Mouse (Mus musculus): ENCODE measurements around the gene Ddx50. TPM values are rescaled to one million over a fixed set of nuclear protein-coding genes. Genes with fewer than 3 reads are reported as not detected.

The Ddx50 gene
- polyA plus RNA-seq (2014; fragmentation: Illumina TruSeq; extraction: RNeasy Lipid Tissue Mini Kit (QIAGEN cat#74804); ENCODE audit: low read depth, low replicate concordance): 81.3 TPM

GRCm38 (mm10) chr10:62650881-62651810, at the start of gene Ddx50:
TSS of gene Ddx50 (minus strand) at chr10:62651218.

DNA sequence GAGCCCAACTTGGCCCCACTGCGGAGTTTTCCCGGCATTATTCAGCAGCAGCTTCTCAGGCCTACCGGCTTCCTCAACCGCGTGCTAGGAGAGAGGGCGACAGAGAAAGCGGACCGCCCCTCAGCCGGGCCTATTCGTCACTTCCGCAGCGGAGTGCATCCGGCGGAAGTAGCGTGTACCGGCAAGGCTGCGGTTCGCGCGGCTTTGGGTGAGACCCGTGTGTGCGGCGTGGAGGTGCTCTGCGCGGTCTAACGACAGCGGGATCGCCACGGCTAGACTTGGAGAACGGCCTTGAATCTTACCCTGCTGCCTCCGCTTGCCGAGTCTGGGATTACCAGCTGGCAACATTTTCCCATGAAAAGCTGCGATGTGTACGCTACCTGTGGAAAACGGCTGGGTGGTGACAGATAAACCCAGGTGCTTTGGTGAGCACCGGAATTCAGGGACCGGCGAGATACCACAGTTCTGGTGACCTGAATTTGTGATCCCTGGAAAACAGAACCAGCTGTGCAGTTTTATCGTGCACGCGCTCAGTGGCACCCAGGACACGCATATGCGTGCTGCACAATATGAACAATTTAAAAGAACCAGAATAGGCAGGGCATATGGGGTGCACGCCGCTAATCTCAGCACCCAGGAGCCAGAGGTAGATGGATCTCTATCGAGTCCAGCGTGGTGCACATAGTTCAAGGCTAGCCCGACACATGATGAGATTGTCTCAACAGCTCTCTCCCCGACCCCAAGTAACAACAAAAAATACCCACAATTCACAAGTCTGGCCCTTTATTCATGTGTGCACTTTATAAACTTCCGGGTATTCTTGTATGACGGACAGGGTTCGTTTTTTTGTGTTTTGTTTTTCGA, 48.6 kb downstream of the Ddx50 start, which contains the start of gene Ddx21:
Gene Ddx21, minus strand, starts transcription at position 105 of the 864 bp plus-strand sequence.

DNA sequence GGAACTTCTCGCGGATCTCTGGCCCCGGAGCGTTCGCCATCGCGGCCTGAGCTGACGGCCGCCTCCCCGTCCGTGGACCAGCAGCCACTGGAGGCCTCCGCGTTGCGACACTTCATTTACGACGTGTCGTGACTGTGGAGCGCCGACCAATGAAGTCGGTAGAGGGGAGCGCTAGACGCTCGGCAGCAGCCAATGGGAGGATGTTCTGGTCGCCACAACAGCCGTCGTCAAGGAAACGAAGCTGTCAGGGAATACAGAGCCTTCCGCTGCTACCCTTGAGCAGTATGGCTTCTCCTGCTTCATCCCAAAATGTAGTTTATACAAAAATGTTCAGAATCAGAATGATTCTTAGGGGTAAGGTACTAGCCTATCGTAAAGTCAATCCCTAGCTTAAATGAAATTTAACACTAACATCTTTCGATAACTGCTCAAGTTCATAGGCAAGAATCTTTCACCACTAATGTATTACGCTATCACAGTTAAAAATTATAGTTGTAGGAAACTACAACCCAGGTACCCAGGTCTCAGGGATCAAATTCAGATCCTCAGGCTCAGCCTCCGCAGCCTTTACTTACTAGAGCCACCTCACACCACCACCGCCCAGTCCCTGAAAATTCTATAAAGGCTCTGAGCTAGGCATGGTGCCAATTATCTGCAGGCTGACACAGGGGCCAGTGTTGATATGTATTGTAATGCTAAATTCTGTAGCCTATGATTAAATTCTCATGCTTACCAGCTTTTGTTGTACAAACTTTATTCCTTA, 72.5 kb downstream of the Ddx50 start, which contains the start of gene Kif1bp:
Gene Kif1bp, minus strand, starts transcription at position 120 of the 763 bp plus-strand sequence.

Other genes starting within 250 kb of the Ddx50 start
- 0.30 TPM for gene Hkdc1, start 228.7 kb downstream of the Ddx50 start, polyA plus RNA-seq (2014; fragmentation: Illumina TruSeq; extraction: RNeasy Lipid Tissue Mini Kit (QIAGEN cat#74804); ENCODE audit: low read depth, low replicate concordance)
- gene 4930507D05Rik, start 201.7 kb downstream of the Ddx50 start, polyA plus RNA-seq (2014; fragmentation: Illumina TruSeq; extraction: RNeasy Lipid Tissue Mini Kit (QIAGEN cat#74804); ENCODE audit: low read depth, low replicate concordance): 0.16 TPM
- gene Supv3l1, start 201.5 kb downstream of the Ddx50 start, polyA plus RNA-seq (2014; fragmentation: Illumina TruSeq; extraction: RNeasy Lipid Tissue Mini Kit (QIAGEN cat#74804); ENCODE audit: low read depth, low replicate concordance): 18.3 TPM
- gene Vps26a, start 164.4 kb downstream of the Ddx50 start, polyA plus RNA-seq (2014; fragmentation: Illumina TruSeq; extraction: RNeasy Lipid Tissue Mini Kit (QIAGEN cat#74804); ENCODE audit: low read depth, low replicate concordance): 53.9 TPM
- gene Srgn, start 123.8 kb downstream of the Ddx50 start, polyA plus RNA-seq (2014; fragmentation: Illumina TruSeq; extraction: RNeasy Lipid Tissue Mini Kit (QIAGEN cat#74804); ENCODE audit: low read depth, low replicate concordance): 150 TPM
- gene Kif1bp, start 72.8 kb downstream of the Ddx50 start, polyA plus RNA-seq (2014; fragmentation: Illumina TruSeq; extraction: RNeasy Lipid Tissue Mini Kit (QIAGEN cat#74804); ENCODE audit: low read depth, low replicate concordance): 42.3 TPM
- gene Ddx21, start 48.9 kb downstream of the Ddx50 start, polyA plus RNA-seq (2014; fragmentation: Illumina TruSeq; extraction: RNeasy Lipid Tissue Mini Kit (QIAGEN cat#74804); ENCODE audit: low read depth, low replicate concordance): 30.8 TPM
- gene Stox1, start 74.9 kb upstream of the Ddx50 start, polyA plus RNA-seq (2014; fragmentation: Illumina TruSeq; extraction: RNeasy Lipid Tissue Mini Kit (QIAGEN cat#74804); ENCODE audit: low read depth, low replicate concordance): 1.8 TPM
- gene Ccar1, start 141.1 kb upstream of the Ddx50 start, polyA plus RNA-seq (2014; fragmentation: Illumina TruSeq; extraction: RNeasy Lipid Tissue Mini Kit (QIAGEN cat#74804); ENCODE audit: low read depth, low replicate concordance): 38.4 TPM